Mouse (Mus musculus) cerebellum, adult 9-11 months (tissue): ENCODE measurements around the gene Thada.

Experiments
- DNase-seq: peaks from one replicate; pipeline ENCODE4 v3.0.0; 2022

The Thada gene

DNA sequence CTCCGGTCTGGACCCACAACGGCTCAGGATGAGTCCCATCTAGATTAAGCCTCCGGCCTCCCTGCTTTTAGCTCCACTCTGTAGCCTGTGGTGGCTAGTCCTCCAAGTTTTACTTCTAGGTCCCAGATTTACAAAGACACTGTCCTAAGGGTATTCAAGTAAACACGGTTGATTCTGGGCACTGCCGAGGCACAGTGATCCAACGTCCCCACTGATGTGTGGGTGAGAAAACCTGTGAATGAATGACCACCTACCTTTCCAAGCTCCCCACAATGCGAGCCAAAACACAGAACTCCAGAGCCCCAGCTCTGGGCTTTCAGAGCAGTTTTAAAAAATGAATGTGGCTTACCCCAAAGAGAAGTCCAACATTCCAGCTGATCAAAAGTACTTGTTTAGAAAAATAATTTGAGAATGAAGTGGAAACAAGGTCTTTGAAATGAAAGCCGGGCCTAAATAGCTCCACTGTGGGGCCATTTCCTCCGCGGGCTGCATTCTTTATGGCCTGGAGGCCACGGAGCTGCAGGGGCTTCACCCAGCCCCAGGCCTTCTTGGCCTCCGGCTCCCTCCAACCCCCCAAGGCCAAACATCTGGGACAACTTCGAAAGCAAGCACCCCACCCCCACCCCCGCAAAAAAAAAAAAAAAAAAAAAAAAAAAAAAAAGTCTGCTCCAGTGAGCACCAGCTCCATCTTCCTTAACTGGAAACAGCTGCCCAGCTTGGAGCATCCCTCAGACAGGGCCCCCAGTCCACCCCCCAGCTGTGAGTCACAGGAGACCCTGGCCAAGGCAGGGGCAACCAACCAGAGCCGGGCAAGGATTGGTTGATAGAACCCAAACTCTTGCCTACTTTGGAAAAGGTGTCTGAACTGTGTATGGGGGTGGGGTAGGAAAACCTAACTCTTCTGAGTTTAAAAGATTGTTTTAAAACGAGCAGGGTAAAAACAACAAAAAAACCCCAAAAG is 283.4 kb downstream of the Thada start:
- DNase-seq = no peak

DNA sequence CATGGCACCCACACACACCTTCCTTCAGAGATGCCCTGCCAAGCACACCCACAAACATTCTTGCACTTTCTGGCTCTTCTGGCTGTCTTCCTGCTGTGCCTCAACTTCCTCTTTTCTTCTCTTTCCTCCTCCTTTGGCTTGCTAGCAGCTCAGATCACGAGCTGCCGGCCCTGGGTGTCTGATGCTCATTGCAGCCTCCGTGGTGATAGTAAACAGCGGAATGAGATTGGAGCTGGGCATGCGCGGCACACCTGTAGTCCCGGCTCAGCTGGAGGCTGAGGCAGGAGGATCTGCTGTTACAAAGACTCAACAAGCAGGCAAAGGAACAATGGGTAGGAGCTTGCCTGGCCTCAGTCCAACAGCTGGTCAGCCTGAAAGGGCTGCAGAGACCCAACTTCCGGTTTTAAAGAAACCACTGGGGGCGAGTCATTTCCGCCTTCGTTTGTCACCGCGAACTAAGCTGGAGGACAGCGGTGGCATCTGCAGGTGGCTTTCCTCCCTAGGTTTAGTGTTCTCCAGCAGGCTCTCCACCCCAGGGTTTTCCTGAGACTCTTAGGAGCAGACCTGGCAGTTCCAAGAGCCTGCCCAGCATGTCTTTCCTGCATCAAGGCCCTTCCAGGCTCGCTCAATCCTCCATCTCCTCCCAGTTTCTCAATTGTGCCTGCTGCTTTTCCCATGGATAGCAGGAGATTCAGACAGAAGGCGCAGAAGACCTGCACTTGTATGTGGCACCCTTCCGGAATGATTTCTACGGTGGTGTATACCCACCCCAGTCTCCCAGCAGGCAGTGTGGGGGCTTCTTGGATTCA is 284.3 kb downstream of the Thada start:
- DNase-seq = no peak

DNA sequence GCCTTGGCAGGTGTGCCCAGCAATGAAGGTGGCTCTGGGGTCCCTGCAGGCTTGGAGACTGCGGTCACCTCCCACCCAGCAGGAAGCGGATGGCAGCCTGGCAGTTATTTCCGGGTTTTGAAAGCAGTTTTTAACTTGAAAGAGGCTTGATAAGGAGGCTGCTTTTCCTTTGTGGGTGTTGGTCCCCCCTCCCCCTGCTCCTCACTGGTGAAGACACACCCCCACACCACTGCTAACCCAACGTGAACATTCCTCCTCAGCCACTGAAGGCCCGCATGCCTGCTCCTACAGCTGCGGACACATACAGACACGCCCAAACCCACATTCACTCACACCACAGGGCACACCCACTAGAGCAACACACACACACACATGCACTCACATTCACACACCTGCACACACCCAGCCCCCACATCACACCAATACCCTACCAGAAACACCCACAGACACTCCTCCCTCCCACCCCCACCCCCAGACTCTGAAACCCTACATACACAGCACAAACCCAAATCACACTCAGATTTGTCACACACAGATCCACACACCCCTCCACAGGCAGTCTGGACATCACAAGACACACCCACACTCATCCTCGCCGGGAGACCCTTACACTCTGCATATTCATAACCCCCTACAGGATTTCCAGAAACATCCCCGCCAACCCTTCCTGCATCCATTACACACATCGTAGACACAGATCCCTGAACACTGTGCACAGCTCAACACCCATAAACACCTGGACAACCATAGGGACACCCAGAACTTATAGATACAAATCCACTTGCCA is 285.1 kb downstream of the Thada start:
- no peak for DNase-seq

DNA sequence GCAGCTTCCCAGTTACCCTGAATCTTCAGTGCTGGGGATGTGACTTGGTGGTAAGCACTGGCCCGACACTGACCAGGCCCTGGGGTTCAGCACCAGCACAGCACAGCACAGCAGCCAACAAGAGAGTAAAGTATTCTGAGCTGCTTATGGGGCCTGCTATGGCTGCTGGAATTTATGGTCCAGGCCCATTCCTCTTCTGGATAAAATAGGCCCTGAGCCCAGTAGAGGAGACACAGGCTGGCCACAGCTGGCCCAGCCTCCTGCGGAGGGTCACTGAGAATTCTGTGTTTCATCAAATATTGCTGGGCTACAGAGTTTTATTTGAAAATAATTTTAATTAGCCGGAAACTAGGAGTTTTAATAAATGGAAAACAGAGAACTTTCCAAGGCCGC is 286.0 kb downstream of the Thada start:
- no peak for DNase-seq

DNA sequence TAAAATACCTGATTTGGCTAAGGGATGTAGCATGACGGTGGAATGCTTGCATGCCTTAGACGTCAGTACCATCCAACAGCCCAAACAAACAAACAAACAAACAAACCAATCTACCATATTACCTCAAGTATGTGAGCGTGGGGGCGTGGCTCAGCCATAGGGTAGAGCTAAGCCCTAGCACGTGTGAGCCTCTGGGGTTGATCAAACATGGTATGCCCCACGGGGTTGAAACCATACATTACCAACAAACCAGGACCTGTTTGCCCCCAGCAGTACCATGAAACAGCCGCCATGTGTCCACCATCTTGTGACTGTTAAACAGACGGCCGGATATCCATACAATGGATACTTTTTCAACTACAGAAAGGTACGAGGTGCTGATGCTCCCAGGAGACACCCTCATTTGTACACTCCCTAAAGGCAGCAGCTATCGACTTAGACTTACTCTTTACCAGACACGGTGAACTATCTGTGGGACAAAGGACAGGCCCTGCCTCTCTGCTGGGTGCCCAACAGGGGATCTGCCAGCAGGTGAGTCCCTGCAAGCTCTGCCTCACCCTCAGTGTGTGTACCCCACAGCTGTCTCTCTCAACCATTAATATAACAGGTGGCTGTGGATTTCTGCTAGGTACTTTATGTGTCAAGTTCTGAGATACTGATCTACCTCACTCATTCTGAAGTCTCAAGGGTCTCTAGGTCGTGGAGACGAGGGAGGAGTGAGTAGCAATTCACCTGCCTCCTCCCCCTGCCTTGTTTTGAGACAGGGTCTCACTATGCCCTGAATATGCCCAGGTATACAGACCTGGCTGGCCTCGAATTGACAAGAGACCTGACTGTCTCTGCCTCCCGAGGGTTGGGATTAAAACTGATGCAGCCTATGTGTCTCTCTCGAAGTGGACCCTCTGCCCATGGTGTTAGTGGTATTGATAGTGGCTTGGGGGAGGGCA is 286.7 kb downstream of the Thada start:
- no peak for DNase-seq

DNA sequence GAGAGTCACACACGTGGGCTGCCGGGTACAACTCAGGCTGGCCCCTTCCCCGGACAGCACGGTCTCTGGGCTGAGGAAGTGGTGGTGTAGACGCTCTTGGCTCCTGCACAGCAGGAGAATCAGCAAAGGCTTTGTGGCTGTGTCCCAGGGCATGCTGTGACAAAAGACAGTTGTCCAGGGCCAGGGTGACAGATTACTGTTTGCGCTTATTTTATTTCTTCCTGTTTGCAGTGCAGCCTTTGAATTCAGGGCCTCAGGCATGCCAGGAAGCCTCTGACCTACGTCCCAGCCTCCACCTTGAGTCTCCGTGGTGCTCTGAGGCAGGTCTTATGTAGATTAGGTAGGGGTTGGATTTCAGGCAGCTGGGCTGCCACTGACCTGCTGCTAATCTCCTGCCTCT is 288.5 kb downstream of the Thada start:
- DNase-seq = no peak

DNA sequence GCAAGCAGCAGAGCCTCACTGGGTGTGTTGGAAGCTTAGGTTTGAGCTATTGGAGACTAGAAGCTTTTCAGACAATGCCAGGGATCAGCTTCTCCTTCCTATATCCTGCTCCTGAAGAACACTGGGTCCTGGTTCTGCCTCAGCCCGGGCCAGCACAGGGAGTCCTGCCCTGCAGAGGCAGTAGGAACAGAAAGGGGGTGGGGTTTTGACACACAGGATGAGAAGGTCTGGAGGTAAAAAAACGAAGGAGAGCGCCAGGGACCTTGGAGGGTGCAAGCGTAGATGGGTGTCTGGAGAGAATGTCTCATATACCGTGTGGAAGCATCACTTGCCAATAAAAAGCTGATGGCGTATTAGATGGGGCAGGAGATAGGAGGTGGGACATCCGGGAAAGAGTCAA is 289.6 kb downstream of the Thada start:
- DNase-seq = no peak

DNA sequence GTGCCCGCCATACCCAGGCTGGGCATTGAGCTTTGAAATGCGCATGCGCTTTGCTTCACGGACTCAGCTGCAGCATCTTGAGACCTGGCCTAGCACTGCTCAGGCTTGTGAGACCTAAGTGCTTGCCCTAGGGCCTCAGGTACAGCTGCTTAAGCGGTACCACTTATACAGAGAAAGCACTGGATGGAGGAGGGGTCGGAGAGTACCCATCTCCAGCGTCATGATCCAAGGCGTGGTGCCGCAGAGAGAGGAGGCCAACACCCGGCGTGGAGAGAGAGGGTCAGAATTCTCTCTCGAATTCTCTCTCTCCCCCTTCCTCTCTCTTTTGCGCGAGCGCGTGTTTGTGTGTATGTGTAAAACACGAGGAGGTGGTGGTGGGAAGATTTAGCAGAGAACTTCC is 290.8 kb downstream of the Thada start:
- no peak for DNase-seq

DNA sequence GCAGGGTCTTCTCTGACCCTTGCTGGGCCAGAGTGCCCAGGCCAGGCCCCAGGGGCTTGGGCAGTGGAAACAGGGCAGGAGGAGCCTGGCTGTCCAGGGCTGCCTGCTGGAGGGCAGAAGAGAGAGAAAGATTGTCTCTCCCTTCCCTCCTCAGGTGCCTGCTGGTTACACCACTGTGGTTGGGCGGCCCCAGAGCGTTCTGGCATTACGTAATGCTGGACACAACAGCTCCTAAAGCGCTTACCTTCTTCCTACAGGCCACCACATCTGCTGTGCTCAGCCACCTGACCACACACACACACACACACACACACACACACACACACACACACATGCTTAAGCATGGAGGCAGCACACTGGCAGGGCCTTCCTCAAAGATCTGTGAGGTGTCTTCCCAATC is 298.6 kb downstream of the Thada start:
- DNase-seq = no peak

DNA sequence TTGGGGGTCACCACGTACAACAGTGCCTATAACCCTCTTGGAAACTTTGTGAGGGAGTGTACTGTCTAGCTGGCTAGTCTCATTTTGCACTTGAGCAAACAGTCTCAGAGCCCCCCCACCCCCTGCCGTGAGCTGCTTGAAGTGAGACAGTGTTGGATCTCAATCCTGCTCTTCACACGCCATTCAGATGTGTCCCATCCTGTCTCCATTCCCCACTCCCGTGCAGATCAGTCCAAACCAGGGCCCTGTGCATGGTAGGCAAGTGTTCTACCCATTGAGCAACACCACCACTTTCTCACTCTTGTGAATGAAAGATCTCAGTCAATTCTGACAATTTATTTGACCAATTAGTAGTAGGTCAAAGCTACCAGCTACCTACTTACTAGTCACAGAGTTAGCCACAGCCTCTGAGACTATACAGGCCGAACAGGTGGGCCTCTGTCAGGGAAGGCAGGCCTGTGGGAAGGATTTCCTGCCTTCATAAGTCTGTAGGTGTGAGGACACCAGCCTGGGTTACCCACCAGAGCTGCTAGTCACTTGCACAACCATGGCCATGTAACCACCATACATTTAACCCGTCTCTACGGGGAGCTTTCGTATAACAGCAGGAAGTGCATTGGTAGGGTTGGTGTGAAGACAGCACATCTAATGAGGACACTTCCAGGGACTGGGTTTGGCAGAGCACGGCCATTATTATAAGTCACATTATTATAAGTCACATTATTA is 299.7 kb downstream of the Thada start:
- no peak for DNase-seq

DNA sequence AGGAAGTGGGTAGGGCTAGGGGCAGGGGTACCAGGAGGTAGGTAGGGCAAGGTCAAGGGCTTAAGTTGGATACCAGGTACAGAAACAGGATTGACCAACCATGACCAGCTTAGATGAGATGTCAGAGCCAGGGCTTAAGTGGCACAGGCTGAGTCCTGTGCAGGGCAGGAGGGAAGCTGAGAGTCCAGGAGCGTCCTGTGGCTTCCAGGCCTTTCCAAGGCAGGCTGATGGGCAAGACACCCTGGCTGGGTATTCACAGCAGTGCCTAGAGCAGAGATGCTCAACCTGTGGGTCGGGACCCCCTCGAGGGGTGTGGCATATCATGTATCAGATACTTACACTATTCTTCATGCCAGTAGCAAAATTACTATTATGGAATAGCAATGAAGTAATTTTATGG is 300.3 kb downstream of the Thada start:
- DNase-seq = no peak

DNA sequence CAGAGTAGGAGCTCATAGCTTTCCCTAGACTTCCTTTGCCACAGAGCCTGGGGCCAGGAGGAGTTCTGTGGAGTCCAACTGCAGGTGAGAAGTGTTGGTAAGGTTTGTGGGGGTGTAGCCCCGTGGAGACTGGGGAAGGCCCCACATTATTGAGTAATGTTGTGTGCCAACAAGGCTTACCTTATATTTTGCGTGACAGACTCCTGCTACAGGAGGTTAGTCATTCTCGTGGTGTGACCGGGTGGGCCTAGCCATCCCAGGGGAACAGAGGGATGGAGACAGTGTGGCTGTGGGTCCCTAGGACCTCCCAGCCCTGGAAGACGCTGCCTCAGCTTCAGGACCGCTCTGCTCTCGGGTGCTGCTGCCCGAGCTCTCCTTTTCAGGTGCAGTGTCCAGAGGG is 301.9 kb downstream of the Thada start:
- DNase-seq = no peak

DNA sequence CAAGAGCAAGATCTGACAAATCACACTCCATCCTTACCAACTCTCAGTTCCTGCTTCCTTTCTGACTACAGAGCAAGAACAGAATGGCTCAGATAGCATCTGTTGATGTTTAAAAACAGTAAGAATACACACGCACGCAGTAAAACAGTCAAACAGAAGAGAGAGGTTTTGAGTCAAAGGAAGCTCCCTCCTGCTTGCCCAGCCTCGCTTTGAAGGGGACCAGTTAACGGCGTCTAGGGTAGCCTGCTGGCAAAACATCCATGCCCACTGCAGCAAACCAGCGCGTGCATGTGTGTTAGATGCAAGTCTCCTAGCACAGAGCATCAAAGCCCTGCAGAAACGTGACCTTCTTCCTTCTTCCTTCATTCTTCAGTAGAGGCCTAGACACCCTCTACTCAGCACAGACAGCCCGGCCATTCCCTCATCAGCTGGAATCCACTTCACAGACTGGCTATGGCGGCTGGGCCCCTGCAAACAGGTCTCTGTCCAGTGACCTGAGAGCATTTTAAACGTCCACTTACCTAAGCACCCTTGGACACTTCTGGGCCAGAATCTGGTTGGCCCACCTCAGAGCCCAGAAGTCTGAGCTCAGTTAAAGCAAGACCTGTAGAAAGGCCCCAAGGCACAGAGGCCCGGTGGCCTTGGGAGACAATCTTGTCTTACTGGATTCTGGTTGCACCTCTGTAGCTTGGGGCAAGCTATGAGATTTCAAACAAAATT is 302.8 kb downstream of the Thada start:
- DNase-seq = no peak

DNA sequence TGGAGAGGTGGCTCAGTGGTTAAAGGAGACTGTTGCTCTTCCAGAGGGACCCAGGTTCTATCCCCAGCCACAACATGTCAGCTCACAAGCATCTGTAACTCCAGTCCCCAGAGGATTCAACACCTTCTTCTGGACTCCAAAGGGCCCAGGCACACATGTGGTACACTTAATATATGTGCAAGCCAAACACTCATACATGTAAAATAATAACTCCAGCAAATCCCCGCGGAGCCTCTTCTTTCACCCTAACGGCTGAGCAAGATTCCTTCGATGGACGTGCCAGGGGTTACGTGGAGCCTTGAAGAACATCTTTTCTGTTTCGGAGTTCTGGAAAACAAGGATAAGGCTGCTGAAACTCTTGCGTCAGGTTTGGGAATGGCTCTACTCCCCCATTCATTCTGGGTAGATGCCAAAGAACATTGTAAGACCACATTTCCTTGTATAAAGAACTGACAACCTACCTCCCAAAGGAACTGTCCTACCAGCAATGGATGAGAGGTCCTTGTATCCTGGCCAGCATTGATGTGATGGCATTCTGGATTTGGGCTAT is 303.7 kb downstream of the Thada start:
- DNase-seq = no peak

DNA sequence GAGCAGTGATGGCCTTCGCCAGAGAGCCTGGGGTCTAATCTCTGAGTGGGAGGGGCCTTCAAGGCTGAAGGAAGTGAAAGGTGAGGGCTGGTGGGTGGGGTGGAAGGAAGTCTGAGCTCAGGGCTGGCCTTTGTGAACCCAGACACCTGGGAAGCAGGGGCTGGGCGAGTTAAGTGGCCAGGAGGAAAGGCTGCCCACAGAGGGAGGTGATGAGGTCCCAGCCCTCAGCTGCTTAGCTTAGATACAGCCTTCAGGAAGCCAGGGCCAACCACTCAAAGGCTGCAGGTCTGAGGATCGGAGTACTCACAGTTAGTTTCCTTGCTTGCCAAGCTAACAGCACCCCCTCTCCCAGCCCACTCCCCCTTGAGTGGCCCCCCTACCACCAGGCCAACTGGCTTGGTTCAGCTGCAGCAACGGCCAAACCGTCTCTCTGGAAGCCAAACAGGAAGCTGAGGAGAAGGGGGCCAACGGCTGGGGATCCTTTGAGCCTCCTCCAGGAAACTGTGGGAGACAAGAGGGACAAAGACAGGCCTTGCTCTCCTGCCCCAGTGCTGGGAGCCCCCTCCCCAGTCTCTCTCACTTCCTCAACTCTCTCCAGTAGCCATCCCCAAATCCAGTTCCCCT is 304.7 kb downstream of the Thada start:
- no peak for DNase-seq

DNA sequence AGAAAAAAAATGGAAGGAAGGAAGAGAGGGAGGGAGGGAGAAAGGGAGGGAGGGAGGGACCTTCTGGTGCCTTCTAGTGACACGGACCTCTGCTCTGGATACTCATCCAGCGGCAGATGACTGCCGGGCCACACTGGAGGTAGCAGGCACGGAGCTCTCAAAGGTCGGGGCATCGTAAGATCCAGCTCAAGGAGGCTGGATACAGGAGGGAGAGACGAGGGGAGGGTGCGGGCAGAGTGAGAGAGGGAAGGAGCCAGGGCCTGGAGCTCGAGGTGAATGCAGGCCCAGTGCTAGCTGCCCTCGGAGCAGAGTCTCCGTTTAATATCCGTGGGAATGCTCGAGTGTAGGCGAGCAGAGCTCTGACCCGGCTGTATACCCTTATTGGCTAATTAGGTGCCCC is 307.1 kb downstream of the Thada start:
- no peak for DNase-seq

DNA sequence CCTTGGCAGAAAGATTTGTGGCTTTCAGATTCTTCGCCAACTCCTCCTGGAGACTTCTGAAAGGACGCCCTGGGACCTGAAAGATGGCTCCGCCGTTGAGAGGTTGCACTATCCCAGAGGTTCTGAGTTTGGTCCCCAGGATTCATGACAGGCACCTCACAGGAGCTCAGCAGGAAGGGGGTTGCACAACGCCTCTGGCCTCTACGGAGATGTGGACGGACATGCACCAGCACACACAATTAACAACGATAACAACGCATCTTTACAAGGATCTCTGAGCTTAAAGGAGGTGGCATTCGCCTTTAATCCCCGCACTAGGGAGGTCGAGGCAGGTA is 307.6 kb downstream of the Thada start:
- no peak for DNase-seq

DNA sequence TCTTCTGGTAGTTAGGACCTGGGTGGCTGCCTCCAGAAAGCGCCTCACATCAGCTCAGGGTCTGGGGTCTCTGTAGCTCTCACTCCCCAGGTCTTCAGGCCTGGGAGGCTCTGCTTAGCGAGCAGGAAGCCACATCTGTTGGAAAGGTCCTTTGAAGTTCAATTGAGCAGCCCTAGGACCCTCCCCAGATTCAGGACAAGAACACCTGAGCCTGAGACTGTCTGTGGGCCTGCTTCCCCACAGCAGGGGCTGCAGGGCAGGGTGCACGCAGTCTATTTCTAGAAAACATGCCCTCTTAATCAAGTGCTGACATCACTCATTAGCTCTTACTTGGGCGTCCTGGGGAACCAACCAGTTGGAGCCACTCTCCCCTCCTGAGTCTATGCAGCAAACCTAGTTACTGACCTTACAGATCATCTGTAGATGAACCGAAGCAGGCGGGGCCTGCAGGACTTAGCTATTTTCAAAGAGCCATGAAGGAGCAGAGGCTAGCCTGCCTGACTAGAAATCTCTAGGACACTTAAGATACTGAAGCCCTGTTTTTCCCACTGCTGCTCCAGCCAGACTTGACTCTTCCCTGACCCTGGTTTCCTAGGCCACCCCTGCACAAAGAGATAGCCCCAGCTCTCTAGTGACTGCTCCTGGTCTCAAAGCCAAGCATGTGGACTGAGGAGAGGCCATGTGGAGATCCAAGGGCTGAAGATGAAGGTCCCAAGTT is 308.1 kb downstream of the Thada start:
- DNase-seq = no peak
